In genomic region chr13:113292001-113292400, GRCm38 (mm10) we compare ENCODE assay signal across 19 mouse cellular contexts. TPM values are rescaled to one million over a fixed set of nuclear protein-coding genes. Genes with fewer than 3 reads are reported as not detected.
DNase-seq lines count a peak whose midpoint lies in the region; ATAC-seq and TF ChIP-seq lines count a peak whose summit lies in the region.
"Had no signal": no experiment of that assay in that cellular context is flagged by ENCODE, and none has a peak within 500 bp of the region (broad histone marks: within the 10 kb centered on the region; RNA-seq: fewer than 3 reads in every experiment).

No protein-coding gene starts in this region.

- no peak overlapping the region for H3K4me2 ChIP-seq in forebrain, embryonic 11.5 days (ENCODE audit: low read depth, low read length, severe bottlenecking)
- H3K4me2 ChIP-seq in hindbrain, embryonic 13.5 days, result no peak overlapping the region
- H3K4me2 ChIP-seq in midbrain, postnatal 0 days (ENCODE audit: low read depth, low read length, poor library complexity, severe bottlenecking), result no peak overlapping the region

- DNase-seq in forebrain, embryonic 10.5 days (ENCODE audit: extremely low spot score, low spot score), result peak; percentile 12
- no peak for DNase-seq in forebrain, embryonic 11.5 days (ENCODE audit: low spot score)
- DNase-seq in hindbrain, embryonic 10.5 days (ENCODE audit: low spot score), result peak; percentile 1
- peak; percentile 8 for DNase-seq in midbrain, embryonic 10.5 days (ENCODE audit: low spot score)
- no peak for DNase-seq in midbrain, postnatal 0 days (ENCODE audit: low spot score)
- peak; percentile 27 for DNase-seq in limb, embryonic 10.5 days (ENCODE audit: low spot score)
- no peak for DNase-seq in thymus, postnatal 10 days (ENCODE audit: low spot score in 2 of 2)
- DNase-seq: adrenal gland, postnatal 14 days; cerebellum, adult 18-20 months; cerebellum, adult 9-11 months; cerebellum, postnatal 36 days; gastrocnemius, postnatal 10 days; heart, adult 18-20 months had no signal

- TF ChIP-seq CTCF in midbrain, postnatal 0 days (IDR thresholded peaks at IDR 0.05), result no peak

- H3K9me3 ChIP-seq in forebrain, embryonic 10.5 days, result no peaks in the 10 kb centered on the region
- no peaks in the 10 kb centered on the region for H3K9me3 ChIP-seq in forebrain, embryonic 11.5 days (ENCODE audit: control insufficient read depth, low read length)
- no peaks in the 10 kb centered on the region for H3K9me3 ChIP-seq in hindbrain, embryonic 10.5 days
- no peaks in the 10 kb centered on the region for H3K9me3 ChIP-seq in hindbrain, embryonic 13.5 days
- H3K9me3 ChIP-seq in midbrain, embryonic 10.5 days (replicated peaks), result no peaks in the 10 kb centered on the region
- no peaks in the 10 kb centered on the region for H3K9me3 ChIP-seq in midbrain, postnatal 0 days (ENCODE audit: low read length)
- H3K9me3 ChIP-seq in limb, embryonic 10.5 days (replicated peaks), result no peaks in the 10 kb centered on the region
- H3K9me3 ChIP-seq: embryonic facial prominence, embryonic 15.5 days; forebrain, embryonic 12.5 days; heart, embryonic 12.5 days had no signal

- H3K4me1 ChIP-seq in forebrain, embryonic 10.5 days, result peaks cover 11% of the 10 kb centered on the region
- H3K4me1 ChIP-seq in forebrain, embryonic 11.5 days (replicated peaks; ENCODE audit: control insufficient read depth, insufficient read depth, low read length), result 0 out of 2 replicates have a peak, but pooled peaks cover 3% of the 10 kb centered on the region
- H3K4me1 ChIP-seq in hindbrain, embryonic 10.5 days (replicated peaks), result peaks cover 8% of the 10 kb centered on the region
- peaks cover 10% of the 10 kb centered on the region for H3K4me1 ChIP-seq in hindbrain, embryonic 13.5 days (replicated peaks)
- peaks cover 11% of the 10 kb centered on the region for H3K4me1 ChIP-seq in midbrain, embryonic 10.5 days
- H3K4me1 ChIP-seq in midbrain, postnatal 0 days (ENCODE audit: insufficient read depth, low read length), result no peaks in the 10 kb centered on the region
- peaks cover 18% of the 10 kb centered on the region for H3K4me1 ChIP-seq in limb, embryonic 10.5 days

- H3K9ac ChIP-seq in forebrain, embryonic 11.5 days (ENCODE audit: low read length), result no peak overlapping the region
- no peak overlapping the region for H3K9ac ChIP-seq in hindbrain, embryonic 13.5 days
- H3K9ac ChIP-seq in midbrain, postnatal 0 days (replicated peaks; ENCODE audit: low read length, poor library complexity, severe bottlenecking), result no peak overlapping the region

- WGBS in forebrain, embryonic 10.5 days, result 91% methylated on average over 8 of the region's 8 CpGs
- WGBS in forebrain, embryonic 11.5 days, result 88% methylated on average over 8 of the region's 8 CpGs
- WGBS in hindbrain, embryonic 10.5 days, result 93% methylated on average over 8 of the region's 8 CpGs
- 79% methylated on average over 8 of the region's 8 CpGs for WGBS in hindbrain, embryonic 13.5 days
- 91% methylated on average over 8 of the region's 8 CpGs for WGBS in midbrain, embryonic 10.5 days
- 77% methylated on average over 8 of the region's 8 CpGs for WGBS in midbrain, postnatal 0 days
- 91% methylated on average over 8 of the region's 8 CpGs for whole genome bisulfite sequencing in limb, embryonic 10.5 days

- no peak overlapping the region for H3K4me3 ChIP-seq in forebrain, embryonic 10.5 days
- H3K4me3 ChIP-seq in forebrain, embryonic 11.5 days (ENCODE audit: low read depth, low read length), result no peak overlapping the region
- H3K4me3 ChIP-seq in hindbrain, embryonic 10.5 days, result no peak overlapping the region
- no peak overlapping the region for H3K4me3 ChIP-seq in hindbrain, embryonic 13.5 days
- H3K4me3 ChIP-seq in midbrain, embryonic 10.5 days, result no peak overlapping the region
- no peak overlapping the region for H3K4me3 ChIP-seq in midbrain, postnatal 0 days (ENCODE audit: low read depth, low read length)
- no peak overlapping the region for H3K4me3 ChIP-seq in limb, embryonic 10.5 days
- H3K4me3 ChIP-seq: erythroblast, embryonic 14.5 days had no signal

- H3K27me3 ChIP-seq in forebrain, embryonic 10.5 days (ENCODE audit: poor library complexity, severe bottlenecking), result peaks cover 41% of the 10 kb centered on the region
- peaks cover 2% of the 10 kb centered on the region; the same call in 1 of the 2 replicates for H3K27me3 ChIP-seq in forebrain, embryonic 11.5 days (ENCODE audit: control insufficient read depth, insufficient read depth, low read length)
- peaks cover 41% of the 10 kb centered on the region for H3K27me3 ChIP-seq in hindbrain, embryonic 10.5 days (ENCODE audit: insufficient read depth, poor library complexity, severe bottlenecking)
- peaks cover 40% of the 10 kb centered on the region for H3K27me3 ChIP-seq in hindbrain, embryonic 13.5 days
- peaks cover 49% of the 10 kb centered on the region for H3K27me3 ChIP-seq in midbrain, embryonic 10.5 days (ENCODE audit: low read depth, poor library complexity, severe bottlenecking)
- H3K27me3 ChIP-seq in midbrain, postnatal 0 days (ENCODE audit: insufficient read depth, low read length), result peaks cover 10% of the 10 kb centered on the region
- H3K27me3 ChIP-seq in limb, embryonic 10.5 days (ENCODE audit: low read depth, poor library complexity, severe bottlenecking), result peaks cover 11% of the 10 kb centered on the region; the same call in 1 of the 2 replicates
- H3K27me3 ChIP-seq: embryonic facial prominence, embryonic 15.5 days; heart, embryonic 12.5 days had no signal

- no peak overlapping the region for H3K27ac ChIP-seq in forebrain, embryonic 10.5 days
- no peak overlapping the region for H3K27ac ChIP-seq in forebrain, embryonic 11.5 days (ENCODE audit: low read depth, low read length)
- no peak overlapping the region for H3K27ac ChIP-seq in hindbrain, embryonic 10.5 days
- H3K27ac ChIP-seq in hindbrain, embryonic 13.5 days, result no peak overlapping the region
- H3K27ac ChIP-seq in midbrain, embryonic 10.5 days (replicated peaks), result no peak overlapping the region
- H3K27ac ChIP-seq in midbrain, postnatal 0 days (ENCODE audit: low read depth, low read length), result no peak overlapping the region
- H3K27ac ChIP-seq in limb, embryonic 10.5 days, result no peak overlapping the region
- H3K27ac ChIP-seq: forebrain, embryonic 12.5 days had no signal

- ATAC-seq in forebrain, embryonic 11.5 days (replicated peaks; ENCODE audit: low FRiP score), result no peak
- no peak for ATAC-seq in hindbrain, embryonic 13.5 days (ENCODE audit: low FRiP score)
- ATAC-seq in midbrain, postnatal 0 days (ENCODE audit: low FRiP score), result no peak

- H3K36me3 ChIP-seq in forebrain, embryonic 10.5 days (replicated peaks), result no peaks in the 10 kb centered on the region
- no peaks in the 10 kb centered on the region for H3K36me3 ChIP-seq in forebrain, embryonic 11.5 days (ENCODE audit: control insufficient read depth, insufficient read depth, low read length)
- no peaks in the 10 kb centered on the region for H3K36me3 ChIP-seq in hindbrain, embryonic 10.5 days
- no peaks in the 10 kb centered on the region for H3K36me3 ChIP-seq in hindbrain, embryonic 13.5 days
- H3K36me3 ChIP-seq in midbrain, embryonic 10.5 days, result no peaks in the 10 kb centered on the region
- no peaks in the 10 kb centered on the region for H3K36me3 ChIP-seq in midbrain, postnatal 0 days (ENCODE audit: insufficient read depth, low read length)
- H3K36me3 ChIP-seq in limb, embryonic 10.5 days, result no peaks in the 10 kb centered on the region
- H3K36me3 ChIP-seq: embryonic facial prominence, embryonic 15.5 days; forebrain, embryonic 12.5 days; heart, embryonic 12.5 days had no signal

RNA-seq across cellular contexts. Expression of gene BC067074, which starts 1.0 kb away (rescaled TPM):
- polyA plus RNA-seq in forebrain, embryonic 10.5 days (2016; fragmentation: Nextera tagmentation; extraction: Ambion mirVana), result 2.2 and 2.3 TPM in 2 replicates
- 2.0 and 2.1 TPM in 2 replicates for polyA plus RNA-seq in forebrain, embryonic 11.5 days (2014; fragmentation: Nextera tagmentation; extraction: Ambion mirVana)
- polyA plus RNA-seq in hindbrain, embryonic 10.5 days (2016; fragmentation: Nextera tagmentation; extraction: Ambion mirVana), result 1.8 TPM in 2 replicates
- polyA plus RNA-seq in hindbrain, embryonic 13.5 days (2015; fragmentation: Nextera tagmentation; extraction: Ambion mirVana), result 0.92 and 0.96 TPM in 2 replicates
- polyA plus RNA-seq in midbrain, embryonic 10.5 days (2016; fragmentation: Nextera tagmentation; extraction: Ambion mirVana), result 1.3 and 1.5 TPM in 2 replicates
- 2.4 and 3.5 TPM in 2 replicates for total RNA-seq in midbrain, postnatal 0 days (2014; rRNA removed)
- 0.48 and 0.72 TPM in 2 replicates for polyA plus RNA-seq in midbrain, postnatal 0 days (2015; fragmentation: Nextera tagmentation; extraction: Ambion mirVana)
- 3.6 and 7.5 TPM in 2 replicates for polyA plus RNA-seq in limb, embryonic 10.5 days (2016; fragmentation: Nextera tagmentation; extraction: Ambion mirVana)
- total RNA-seq: MEL had no signal
- polyA plus RNA-seq: erythroblast, embryonic 14.5 days had no signal

Comparison
In these comparisons a context has a peak if more than half of its experiments do, and no peak if none do; other contexts are left out.
1. DNase-seq: peak in forebrain, embryonic 10.5 days (single experiment), hindbrain, embryonic 10.5 days (single experiment), midbrain, embryonic 10.5 days (single experiment) and limb, embryonic 10.5 days (single experiment); none in forebrain, embryonic 11.5 days (single experiment), midbrain, postnatal 0 days (single experiment) and thymus, postnatal 10 days (0 of 2).